Mouse (Mus musculus) induced T-regulatory cell, adult 2 months (primary cell): ENCODE measurements at regions not wholly inside any gene's neighbourhood (a gene's known extent, or its start where the extent isn't known, plus 50 kb on each side); places are given as distances from the start of the nearest gene placed in this dataset.
"Not testable (repeated sequence)": the region's sequence is repeated elsewhere in the genome, so short reads cannot be mapped to it uniquely, and the experiment has no call there.

Experiments used
- DNase-seq: peaks from one replicate; pipeline ENCODE4 v3.0.0-alpha.2; 2012; ENCODE audit warnings: low read depth

DNA sequence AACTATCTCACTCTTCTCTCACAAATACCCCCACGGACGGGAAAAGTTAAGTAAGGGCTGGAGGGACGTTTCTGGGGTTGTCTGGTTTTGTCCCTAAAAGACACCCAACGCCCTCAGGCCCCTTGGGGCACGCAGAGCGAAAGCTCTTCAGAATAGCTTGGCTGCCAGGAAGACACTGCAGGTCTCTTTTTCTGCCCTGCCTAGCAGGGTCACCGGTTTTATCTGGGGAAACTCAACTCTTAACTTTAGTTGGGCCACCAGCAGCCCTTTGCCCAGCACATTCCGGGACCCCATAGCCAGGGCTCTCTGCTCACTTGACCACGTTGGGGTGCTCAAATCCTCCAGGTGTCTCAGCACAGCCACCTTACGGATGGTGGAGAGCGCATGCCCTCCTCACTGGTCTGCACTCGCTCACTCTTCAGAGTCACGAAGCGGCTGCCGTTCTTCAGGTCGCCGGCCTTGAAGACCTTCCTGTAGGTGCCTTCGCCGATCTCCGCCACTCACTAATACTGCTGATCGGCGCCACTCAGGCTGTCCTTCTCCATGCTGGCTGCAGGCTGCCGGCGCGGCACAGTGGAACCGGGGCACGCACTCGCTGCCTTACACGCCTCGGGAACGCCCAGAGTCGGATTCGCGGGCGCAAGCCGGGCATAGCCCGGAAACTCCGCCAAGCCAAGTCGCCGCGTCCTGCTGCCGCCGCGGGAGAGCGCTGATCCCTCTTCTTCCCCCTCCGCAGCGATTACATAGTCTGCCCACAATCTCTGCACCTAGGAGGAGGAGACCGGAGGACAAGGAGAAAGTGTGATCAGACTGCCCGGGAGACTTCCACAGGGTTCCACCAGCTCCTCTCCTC is 83.0 kb downstream of the Ulbp1 start:
- DNase-seq = peak; percentile 32

DNA sequence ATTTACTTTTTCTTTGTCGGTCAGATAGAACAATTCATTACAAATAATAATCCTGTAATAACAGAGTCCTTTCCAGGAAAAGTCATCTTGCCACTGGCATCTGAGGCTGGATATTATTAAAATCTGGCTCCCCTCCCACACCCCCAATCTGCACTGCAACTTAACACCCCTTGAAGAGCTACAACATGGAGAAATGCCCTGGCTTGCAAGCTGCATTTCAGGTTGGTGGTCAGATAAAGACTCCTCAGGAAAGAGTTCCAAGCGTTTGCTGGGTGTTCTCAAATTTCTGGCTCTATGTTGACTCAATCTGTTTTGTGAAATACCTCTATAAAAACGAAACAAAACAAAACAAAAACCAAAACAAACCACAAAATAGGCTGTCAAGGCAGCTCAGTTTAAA is 114.6 kb downstream of the Ulbp1 start:
- DNase-seq = not testable (repeated sequence)

DNA sequence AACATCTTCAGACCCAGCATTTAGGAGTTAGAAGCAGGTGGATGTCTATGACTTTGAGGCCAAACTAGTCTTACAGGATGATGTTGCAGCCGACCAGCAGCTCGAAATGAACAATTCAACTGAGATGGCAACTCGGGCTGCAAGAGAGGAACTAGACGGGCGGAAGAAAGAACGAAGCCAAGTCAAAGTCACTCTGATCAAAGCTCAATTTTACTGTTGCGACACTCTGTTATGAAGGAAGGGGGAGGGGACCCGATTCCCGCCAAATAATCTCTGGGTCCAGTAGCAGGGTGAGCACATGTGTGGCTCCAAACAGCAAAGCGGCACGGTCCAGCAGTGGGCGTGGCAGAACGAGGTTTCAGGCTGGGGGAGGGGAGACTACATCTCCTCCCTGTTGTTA is 129.1 kb downstream of the Ulbp1 start:
- not testable (repeated sequence) for DNase-seq

DNA sequence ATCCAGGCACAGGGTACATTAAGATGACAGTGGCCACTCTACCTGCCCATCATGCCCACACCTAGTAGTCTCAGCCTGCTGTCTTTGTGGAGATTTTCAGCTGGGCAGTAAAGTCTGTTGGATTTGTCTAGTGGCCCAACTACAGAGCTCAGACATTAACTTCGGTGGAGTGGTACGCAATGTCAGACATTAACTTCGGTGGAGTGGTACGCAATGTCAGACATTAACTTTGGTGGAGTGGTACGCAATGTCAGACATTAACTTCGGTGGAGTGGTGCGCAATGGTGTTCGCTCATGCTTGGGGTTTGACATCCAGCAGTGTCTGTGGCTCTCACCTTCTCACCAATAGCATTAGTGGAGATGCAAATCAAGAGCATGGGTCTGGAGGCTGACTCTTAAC is 129.7 kb downstream of the Ulbp1 start:
- not testable (repeated sequence) for DNase-seq

DNA sequence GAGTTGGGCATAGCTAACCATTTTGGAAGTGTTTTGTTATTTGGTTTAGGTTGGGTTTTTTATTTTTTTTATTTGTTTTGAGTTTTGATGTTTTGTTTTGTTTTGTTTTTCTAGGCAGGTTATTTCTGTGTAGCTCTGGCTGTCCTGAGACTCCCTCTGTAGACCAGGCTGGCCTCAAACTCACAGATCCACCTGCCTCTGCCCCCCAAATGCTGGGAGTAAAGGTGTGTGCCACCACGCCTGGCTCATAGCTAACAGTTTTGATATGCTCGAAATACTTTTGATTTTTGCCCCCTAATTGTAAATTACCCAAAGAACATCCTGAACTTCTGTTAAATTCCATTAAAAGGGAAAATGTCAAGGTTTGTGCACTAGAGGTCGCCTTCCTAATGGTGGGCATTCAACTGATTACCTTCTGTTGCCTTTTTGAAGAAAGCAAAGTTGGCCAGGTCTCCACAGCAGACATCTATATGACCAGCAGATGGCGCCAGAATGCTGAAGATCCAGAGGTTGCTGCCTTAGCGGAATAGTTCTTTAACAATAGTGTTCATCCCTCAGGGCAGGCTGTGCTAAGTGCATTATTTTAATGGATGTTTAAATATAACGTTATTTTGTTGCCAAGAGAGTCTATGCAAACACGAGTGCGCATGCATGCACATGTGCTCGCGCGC is 121.2 kb upstream of the Cnksr3 start:
- peak; percentile 75 for DNase-seq

DNA sequence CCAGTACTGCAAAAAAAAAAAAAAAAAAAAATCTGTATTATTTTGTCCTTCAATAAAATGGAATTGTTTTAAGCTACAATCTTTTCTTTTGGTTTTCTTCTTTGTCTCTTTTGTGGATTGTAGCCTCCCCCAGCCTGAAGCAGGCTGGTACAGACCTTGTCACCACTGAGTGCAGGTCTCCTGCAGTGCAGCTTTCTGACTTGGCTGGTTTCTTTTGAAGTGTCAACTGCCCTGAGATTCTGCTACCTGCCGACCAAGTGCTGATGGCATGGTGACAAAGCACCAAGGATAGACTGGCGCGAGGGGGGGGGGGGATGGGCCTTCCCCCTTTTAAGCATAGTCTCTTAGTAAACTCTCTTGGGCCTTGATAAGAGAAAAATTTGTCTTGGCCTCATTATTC is 116.2 kb upstream of the Cnksr3 start:
- DNase-seq = no peak

DNA sequence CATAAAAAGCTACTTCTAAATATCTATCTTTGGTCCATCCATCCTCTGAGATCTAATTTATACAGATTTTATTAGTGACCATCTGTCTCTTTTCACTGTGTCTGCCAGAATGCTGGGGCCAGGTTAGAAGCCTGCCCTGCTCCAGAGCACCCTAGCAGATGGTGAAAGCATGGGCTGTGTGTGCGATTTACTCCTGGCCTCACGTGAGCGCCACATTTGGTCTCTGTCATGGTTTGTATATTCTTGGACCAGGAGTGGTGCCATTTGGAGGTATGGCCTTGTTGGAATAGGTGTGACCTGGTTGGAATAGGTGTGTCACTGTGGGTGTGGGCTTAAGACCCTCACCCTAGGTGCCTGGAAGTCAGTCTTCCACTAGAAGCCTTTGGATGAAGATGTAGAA is 115.0 kb upstream of the Cnksr3 start:
- not testable (repeated sequence) for DNase-seq

DNA sequence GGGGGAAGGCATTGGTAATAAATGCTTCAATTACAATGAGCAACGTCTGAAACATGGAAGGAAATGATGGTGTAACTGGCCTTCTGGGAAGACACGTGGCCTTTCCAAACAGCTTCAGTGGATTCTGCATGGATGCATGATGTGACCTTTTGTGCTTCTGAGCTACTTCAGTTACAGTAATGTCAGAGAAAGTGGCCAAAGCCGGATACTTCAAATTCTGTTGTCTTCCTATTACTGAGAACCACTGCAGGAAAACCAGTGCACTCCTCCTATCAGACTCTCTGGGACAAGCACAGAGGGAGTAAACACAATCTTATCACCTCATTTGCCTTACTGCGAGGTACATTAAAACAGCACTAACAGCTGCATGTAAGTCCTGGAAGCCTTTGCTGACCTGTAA is 113.0 kb upstream of the Cnksr3 start:
- DNase-seq = no peak

DNA sequence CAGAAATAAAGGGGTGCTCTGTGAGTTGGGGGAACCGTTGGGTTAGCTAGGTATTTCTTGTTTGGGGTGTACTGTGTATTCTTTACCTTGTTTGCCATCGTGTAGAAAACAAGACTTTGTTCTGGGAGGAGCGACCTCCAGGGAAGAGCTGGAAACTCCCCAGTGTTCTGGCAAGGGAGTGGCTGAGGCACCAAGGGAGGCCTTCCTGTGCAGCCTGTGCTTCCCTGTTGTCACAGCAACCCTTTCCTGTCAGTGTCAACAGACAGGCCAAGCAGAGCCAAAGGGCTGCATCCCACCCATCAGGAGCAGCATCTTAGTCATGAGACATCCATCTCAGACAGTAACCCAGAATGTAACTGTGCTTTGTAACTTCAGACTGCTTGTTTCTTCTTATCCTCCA is 111.2 kb upstream of the Cnksr3 start:
- DNase-seq = no peak

DNA sequence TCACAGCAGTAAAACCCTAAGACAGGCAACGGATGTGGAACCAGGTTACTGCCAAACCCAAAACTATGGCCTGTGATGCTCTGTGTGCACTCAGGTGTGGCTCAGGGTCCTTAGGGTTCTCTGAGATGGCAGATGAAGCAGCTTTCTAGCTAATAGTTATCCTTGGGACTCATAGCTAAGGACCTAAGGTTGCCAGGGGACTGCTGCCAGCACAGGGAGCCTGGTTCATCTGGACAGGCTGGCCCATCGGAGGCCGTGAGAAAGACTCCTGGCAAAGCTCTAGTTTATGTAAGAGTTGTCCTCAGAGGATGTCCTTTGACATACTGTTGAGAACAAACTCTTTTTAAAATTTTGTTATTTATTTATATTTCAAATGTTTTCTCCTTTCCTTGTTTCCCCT is 97.9 kb upstream of the Cnksr3 start:
- DNase-seq = no peak

DNA sequence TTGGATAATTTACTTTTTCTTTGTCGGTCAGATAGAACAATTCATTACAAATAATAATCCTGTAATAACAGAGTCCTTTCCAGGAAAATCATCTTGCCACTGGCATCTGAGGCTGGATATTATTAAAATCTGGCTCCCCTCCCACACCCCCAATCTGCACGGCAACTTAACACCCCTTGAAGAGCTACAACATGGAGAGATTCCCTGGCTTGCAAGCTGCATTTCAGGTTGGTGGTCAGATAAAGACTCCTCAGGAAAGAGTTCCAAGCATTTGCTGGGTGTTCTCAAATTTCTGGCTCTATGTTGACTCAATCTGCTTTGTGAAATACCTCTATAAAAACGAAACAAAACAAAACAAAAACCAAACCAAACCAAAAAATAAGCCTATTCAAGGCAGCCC is 93.8 kb upstream of the Cnksr3 start:
- not testable (repeated sequence) for DNase-seq

DNA sequence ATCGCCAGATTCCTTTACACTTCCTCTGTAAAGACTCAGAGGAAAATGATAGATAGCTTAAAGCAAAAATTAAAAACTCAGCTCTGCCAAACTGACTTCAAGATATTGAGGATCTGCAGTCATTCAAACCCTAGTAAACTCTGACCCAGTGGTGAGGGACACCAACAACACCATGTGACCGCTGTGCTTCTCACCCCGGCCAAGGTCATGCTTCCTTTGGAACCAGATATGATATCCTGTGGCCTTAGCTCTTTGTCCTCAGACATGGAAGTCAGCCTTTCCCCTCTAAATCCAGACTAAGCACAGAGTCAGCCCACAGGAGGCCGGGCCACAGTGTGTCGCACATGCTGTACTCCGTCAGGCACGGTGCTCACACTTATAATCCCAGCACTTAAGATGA is 86.3 kb upstream of the Cnksr3 start:
- DNase-seq = no peak

DNA sequence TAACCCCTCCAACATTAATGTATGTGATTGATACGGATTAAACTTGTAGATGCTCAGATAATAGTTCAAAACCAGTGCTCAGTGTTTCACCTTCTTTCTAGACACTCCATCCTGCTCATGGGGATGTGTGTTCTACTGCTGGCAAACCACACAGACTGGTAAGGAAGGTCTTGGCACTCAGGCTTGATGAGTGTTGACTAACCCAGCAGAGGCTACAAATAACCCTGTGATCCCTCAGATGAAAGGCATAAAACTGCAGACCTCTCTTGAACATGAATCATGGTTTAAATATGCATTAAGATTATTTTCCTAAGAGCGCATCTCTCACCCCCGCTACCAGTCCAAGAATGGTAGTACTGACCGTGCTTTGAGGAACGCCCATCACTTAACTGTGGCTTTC is 83.9 kb upstream of the Cnksr3 start:
- DNase-seq = no peak

DNA sequence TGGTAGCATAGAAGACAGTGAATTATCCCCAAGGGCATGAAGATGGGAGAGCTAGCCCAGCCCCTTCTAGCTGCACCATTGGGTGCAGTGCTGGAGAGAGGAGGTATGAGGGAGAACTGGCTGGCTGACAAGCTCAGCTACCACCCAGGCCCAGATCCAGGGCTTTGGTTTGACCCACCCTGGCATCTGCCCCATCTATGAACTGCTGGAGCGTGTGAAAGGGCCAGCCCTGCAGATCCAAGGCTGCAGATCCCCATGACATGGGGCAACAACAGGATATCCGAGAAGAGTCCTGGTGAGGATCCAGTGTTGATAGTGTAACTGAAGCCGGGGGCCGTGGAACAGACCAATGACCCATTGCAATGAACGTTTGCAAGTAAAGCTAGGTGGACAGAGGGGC is 81.2 kb upstream of the Cnksr3 start:
- DNase-seq = no peak

DNA sequence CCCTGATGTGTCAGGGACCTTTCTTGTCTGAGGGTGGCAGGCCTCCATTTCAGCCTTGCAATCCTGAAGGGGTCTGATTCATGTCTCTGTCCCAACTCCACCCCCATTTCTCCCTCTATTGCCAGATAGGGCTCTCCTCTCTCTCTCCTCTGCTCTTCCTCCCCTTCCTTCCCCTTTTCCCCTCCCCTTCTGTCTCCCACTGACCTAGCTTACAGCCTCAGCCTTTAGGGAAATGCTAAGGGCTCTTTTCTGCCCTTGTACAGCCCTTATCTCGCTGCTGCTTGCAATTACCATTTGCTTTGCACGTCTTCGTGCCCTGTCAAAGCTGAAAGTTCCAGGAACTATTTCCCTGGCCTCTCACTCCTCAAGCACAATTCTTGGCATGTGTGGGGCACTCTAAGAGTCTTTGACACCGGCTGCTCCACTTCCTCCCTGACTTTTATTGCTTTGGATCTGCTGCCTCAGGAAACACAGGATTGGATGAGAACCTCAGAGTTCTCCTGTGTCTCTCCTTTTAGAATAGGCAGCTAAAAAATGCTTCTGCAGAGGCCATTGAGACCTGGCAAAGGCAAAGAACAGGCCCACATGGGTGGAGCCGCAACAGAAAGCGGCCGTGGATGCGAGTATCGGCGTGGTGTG is 77.9 kb upstream of the Cnksr3 start:
- DNase-seq = no peak

DNA sequence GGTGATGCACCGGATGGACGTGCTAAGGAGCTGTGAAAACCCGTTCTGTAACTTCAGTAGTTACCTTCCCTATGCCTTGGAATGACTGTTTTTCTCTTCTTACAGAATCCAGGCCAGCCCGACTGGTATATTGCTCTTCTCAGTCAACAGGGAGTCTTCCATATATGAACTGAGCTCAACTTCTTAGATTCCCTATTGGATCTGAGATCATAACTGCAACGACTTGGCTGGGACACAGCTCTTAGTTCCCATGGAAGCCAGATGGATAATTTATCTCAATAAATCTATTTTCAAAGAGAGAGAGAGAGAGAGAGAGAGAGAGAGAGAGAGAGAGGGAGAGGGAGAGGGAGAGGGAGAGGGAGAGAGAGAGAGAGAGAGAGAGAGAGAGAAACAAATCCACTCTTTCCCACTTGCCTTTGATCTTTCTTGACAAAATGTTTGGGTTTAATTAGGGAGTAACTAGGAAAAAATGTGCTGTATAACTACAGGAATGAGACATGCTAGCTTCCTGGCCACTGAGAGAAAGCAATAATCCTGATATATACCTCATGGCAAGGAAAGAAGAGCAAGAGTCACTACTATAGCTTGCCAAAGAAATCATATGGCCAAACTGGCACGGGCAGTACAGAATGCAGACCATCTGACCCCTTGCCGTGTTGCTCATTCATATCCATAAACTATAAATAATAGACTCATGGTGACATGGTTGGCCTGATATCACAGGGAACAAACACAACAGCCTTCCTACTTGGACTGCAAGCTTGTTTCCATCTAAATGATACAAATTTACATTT is 73.3 kb upstream of the Cnksr3 start:
- no peak for DNase-seq

DNA sequence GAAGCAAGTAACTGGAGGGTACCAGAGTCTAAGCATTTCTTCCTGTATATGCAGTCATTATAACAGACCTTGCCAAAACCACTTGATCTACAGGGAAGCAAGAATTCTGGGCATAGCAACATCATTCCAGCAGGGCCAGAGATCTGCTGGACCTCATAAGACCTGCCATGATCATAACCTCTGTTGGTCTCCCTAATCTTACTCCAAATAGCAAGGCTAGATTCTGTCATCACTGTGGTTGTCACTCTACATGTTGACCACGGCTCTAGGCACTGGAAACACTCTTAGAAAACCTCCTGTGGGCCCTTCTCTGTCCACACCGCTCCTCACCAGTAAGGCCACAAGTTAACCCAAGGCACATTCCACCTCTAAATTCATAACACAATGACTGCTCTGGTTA is 68.4 kb upstream of the Cnksr3 start:
- no peak for DNase-seq

DNA sequence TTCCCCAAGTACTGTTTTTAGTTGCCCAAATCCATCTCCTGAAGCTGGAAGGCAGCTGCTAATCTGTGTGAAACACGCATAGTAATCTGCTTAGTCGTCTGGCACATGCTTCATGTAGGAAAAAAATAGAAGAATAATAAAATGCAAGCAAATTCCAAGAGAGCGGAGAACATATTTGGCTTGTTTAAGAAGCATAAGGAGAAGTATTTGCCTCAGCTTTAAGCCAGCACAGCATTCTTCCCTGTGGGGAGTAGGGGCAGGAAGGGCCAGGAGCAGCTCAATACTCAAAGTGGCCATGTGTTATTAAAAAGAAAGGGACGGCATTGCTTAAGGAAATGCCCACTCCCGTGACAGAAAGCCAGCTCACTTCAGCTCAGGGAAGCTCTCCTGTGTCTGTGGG is 66.8 kb upstream of the Cnksr3 start:
- no peak for DNase-seq

DNA sequence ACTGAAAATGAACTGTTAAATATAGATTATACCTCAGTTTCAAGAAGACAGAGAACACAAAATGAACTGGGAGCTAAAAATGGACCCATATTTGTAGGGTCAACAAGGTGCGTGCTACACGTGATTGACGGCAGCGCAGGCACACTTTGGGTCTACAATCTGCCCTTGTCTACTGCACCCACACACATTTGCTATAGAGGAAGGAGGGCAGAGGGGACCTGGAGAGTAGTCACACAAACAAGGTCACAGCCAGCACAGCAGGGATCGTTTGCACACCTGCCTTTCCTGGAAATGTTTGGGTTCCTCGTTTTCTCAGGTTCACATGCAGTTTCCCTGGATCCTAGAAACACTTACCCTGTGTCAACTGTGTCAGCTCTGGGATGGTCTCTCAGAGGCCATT is 63.3 kb upstream of the Cnksr3 start:
- DNase-seq = no peak

DNA sequence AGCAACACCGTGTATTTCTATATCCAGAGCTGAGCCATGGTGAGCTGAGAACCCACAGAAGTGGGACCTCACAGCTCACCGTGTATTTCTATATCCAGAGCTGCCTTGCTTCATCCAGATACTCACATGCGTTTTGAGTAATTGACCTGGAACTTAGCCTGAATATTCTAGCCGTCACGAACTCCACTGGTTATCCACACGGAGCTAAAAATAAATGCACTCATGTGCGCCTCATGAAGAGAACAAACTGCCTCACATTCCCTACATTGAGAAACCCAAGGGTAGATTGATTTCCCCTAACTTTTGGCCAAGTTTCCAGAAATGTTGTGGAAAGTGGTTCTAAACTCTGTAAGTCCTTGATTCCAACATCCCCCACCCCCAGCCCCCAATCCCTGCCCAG is 62.4 kb upstream of the Cnksr3 start:
- DNase-seq = no peak

DNA sequence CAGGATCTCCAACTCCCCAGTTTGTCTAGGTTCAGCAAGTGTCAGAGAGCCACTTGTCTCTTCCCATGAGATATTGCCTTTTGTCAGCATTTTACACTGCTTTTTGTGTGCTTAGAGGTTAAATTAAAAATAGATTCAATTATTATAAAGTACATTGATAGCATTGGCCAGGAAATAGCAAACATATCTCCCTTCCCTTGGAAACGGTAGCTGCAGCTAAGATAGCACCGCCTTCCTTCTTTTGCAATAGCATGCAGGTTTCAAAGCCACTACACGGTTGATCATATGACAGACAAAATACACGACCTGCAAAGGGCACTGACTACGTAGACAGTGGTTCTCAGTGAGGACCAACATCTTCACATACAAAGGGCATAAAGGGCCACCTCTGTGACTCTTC is 59.1 kb upstream of the Cnksr3 start:
- DNase-seq = no peak

DNA sequence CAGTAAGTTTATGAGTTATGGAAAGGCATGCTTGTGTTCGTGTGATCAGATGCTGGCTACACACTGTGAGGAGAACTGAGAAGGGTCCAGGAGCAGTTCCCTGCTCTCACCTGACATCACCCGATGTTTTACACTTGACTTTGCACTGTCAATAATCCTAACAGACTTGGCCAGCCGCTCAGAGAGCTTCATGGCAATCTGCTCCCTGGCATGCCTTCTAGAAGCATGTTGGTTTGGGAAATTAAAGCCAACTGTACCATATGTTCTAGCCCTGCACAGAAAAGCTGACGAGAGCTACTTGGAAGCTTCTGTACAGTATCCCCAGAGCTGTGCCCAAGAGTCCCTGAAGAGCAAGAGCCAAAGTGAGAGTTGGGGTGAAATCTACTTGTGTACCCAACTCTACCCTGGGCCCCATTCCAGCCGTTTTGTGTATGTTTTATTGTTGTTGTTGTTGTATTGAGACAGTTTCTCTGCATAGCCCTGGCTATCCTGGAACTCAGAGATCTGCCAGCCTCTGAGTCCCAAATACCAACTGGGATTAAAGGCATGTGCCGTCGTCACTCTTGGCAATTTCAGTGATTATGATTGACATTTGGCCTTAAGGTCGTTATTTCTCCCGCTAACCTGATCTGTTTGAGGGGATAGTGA is 56.5 kb upstream of the Cnksr3 start:
- DNase-seq = no peak
